Mouse (Mus musculus) heart, adult 11 months (tissue): Measurements from ENCODE around the gene Abce1.

Experiments
- DNase-seq: peaks from one replicate; pipeline ENCODE4 v3.0.0; 2022

The Abce1 gene

DNA sequence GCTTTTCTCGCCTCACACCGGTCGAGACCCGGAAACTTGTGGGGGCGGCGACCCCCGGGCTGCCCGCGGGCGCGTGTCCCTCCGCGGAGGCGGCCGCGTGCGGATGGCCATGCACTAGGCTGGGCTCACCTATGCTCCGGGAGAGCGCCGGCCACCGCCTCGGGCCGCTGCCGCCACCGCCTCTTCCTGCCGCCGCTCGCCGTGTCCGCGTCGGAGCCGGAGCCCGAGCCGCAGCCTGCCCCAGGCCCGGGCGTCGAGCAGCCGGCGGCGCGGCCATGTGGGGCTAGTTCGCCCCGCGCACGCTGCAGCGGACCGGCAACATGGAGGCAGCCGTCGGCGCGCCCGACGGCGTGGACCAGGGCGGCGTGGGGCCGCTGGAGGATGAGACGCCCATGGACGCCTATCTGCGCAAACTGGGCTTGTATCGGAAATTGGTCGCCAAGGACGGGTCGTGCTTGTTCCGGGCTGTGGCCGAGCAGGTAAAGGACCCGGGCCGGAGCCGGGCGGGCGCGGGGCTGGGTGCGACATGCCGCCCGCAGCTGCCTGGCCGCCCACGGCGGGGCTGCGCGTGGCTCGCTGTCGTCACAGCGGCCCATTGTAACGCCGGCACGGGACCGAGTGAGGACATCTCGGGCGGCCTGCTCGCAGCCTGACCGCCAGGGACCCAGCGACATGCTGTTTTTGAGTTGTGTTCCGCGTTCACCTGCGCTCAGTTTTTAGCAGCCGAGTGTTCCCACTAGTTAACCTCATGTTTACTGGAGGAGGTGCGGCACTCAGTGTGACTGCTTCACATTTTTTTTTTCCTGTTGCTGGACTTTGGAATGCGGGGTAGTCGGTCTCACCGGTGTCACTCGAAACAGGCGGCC is 71.7 kb downstream of the Abce1 start, which contains the start of gene Otud4:
TSS of gene Otud4 (plus strand) at position 33 of the 866 bp plus-strand sequence.
- DNase-seq, result peak; percentile 96

DNA sequence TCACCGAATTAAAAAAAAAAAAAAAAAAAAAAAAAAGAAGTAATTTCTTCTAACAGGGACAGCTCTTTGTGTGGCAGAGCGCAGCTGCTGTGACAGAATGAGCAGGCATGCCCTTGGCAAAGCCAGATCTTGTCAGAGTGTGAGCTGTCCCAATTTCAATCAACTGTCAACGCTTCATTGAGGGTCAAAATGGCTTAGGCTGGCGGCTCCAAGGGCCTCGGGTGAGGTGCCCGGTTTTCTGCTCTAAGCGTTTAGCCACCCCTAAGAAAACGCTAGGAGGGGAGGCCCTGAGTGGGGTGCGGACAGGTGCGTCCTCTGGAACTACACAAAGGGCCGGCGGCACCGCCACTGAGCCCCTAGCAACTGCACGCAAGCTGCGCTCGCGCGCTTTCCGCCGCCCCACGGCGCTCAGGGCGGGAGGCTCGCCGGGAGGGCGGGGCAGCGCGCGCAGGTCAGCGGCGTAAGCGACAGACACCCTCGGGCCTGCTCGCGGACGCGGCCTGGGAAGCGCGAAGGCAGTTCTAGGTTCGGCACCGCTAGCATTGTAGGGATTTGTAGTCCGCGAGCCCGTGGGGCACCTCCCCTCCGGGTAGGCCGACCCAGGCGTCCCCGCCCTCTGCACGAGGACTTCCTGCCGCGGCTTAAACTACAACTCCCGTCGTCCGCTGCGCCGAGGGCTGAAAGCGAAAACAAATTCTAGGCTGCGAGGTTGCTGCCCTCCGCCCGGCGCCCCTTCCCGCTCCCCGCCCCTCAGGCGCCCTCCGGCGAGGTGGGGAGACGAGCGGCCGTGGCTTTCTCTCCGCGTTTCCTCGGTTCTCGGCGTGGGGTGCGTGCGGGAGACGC is 72.6 kb downstream of the Abce1 start:
- DNase-seq, result peak; percentile 100

DNA sequence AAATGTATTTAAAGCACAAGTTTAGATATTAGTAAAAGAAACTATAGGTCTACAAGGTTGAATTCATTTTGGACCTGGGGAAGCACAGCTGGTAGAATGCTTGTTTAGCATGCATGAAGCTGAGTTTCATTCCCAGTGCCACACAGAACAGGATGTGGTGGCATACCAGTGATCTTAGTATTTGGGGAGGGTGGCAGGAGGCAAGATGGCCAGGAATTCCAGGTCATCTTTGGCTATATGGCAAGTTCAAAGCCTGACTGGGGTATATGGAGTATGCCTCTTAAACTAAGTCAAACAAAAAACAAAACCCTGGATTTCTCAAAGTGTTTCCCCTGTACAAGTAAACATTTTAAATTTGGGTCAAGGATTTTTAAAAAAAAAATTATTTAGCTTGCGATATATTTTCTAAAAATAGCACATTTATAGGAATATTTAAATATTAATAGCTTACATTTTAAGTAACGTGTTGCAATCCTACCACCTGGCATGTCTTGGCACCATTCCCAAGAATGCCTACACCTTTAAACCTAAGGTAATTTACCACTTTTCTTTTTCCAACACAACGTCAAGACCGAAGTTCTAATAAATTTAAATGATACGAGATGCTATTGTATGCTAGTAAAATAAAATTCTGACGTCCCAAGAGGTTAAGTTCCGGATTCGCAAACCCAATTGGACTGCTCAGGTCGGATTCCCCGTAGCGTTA is 73.4 kb downstream of the Abce1 start:
- peak; percentile 74 for DNase-seq

DNA sequence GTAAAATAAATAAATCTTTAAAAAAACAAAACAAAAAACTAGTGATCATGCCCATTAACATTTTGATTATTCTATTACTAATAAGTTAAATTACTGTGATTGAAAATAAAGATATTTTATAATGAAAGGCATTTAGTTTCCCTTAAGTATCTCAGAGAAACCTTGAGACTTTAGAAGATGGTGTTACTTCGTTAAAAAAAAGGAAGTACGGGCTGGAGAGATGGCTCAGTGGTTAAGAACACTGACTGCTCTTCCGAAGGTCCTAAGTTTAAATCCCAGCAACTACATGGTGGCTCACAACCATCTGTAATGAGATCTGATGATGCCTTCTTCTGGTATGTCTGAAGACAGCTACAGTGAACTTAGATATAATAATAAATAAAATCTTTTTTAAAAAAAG is 74.3 kb downstream of the Abce1 start:
- DNase-seq, result no peak

DNA sequence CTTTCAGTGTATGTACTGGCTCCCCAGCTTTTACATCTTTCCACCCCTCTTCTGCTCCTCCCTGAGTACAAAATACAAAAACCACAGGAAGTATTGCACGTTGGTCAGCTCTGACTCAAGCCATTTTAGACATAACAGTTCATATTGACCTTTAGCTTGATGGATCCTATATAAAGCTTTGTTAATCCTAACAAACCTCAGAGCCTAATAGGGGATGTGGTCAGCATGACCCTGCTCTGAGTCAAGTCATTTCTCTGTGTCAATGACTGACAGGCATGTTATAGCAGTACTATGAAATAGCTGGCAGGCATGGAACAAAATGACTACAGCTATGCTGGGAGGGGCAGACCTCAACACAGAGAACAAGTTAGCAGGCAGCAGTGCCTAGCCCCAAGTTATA is 75.4 kb downstream of the Abce1 start:
- peak; percentile 19 for DNase-seq

DNA sequence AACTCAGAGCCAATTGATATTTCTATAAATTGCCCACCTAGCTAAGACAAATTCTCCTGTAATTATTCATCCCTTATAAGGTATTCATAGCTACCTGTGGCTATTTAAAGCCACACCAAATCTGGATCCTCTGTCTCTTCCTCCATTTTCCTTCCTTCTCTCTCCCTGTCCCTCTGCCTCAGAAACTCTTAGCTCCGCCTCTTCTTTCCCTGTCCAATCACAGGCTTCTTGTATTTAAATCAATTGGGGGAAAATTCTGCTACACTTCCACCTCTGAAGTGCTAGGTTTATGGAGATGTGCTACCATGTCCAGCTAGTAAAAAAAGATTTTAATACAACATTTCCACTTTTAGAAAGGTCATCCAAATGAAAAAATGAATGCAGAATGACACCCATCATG is 76.0 kb downstream of the Abce1 start:
- DNase-seq, result peak; percentile 29
